Mouse (Mus musculus) Patski (cell line): ENCODE data around the gene Plau. TPM values are rescaled to one million over a fixed set of nuclear protein-coding genes. Genes with fewer than 3 reads are reported as not detected.
A peak's percentile ranks its signal among the peaks of the same experiment; 100 is the strongest.

Source experiments
- ATAC-seq: fragments of 100-300 bp; one replicate; pipeline ENCODE4 v1.8.0; 2021
- CTCF ChIA-PET: fragments of 350-600 bp; sonication (Branson Sonifier 250); formaldehyde crosslinking; loops from one replicate; lab custom pipeline; 2022; ENCODE audit warnings: inconsistent platforms; lab: Charles Lee
- POLR2A ChIA-PET: fragments of 350-600 bp; sonication (Branson Sonifier 250); formaldehyde crosslinking; loops from one replicate; lab custom pipeline; 2022; ENCODE audit warnings: antibody characterized with exemption, inconsistent platforms; lab: Charles Lee
- DNase-seq: peaks from one replicate; pipeline ENCODE4 v3.0.0-alpha.2; 2011; ENCODE audit warnings: low read depth, low spot score
- H3K27me3 ChIP-seq: fragments of 371-371 bp; one replicate; pipeline ENCODE4 v1.5.1; 2021
- CTCF ChIP-seq: fragments of 100-300 bp; IDR thresholded peaks from one replicate; pipeline ENCODE4 v1.5.1; 2021
- in situ Hi-C: fragments of 300-500 bp; cut with MboI; formaldehyde crosslinking; loops from 3 replicates; pipeline ENCODE4 v1.11.1; 2018; ENCODE audit warnings: low pct_unique_long_range_greater_than_20kb, mixed read lengths
- polyA plus RNA-seq: library from polyadenylated mRNA; unstranded; gene quantifications from one replicate; pipeline ENCODE4 v1.2.3, GENCODE M21; 2021

Gene Plau
- polyA plus RNA-seq, 1 experiment from 2014 or later = 88.3 TPM

GRCm38 (mm10) chr14:20794589-20794988 lies 41.9 kb upstream of the Plau start:
- no peak for DNase-seq
- TF ChIP-seq CTCF = no peak
- ChIA-PET POLR2A (interaction anchor here (0.6 to 2.0 kb wide), 4 partner anchors 10 to 121 kb away, joined by 3 to 7 read pairs (median 5); partner anchors contain the start of gene Zswim8), CTCF (interaction anchor here (0.9 to 2.2 kb wide), 5 partner anchors 17 to 96 kb away, joined by 3 to 8 read pairs (median 5); no protein-coding TSS in a partner anchor)
- no peaks in the 10 kb centered on the region for H3K27me3 ChIP-seq
- no peak for ATAC-seq
- in situ Hi-C loops = no loop called here

- ATAC-seq (no peak), DNase-seq (no peak)
- in situ Hi-C loops = loop anchor here (5.0 kb wide), 1 partner anchor 98 kb away; no protein-coding TSS in a partner anchor
- ChIA-PET CTCF (interaction anchor here (1.4 to 2.2 kb wide), 3 partner anchors 30 to 78 kb away, joined by 5 to 8 read pairs (median 5); no protein-coding TSS in a partner anchor), POLR2A (interaction anchor here (1.1 to 2.0 kb wide), 3 partner anchors 31 to 88 kb away, joined by 3 to 7 read pairs (median 4); partner anchors contain the start of gene Zswim8)
- TF ChIP-seq CTCF = no peak
- no peaks in the 10 kb centered on the region for H3K27me3 ChIP-seq
Measured at GRCm38 (mm10) chr14:20795423-20796152, 40.9 kb upstream of the Plau start.

- ChIA-PET CTCF (interaction anchor here (2.2 kb wide), 1 partner anchor 31 kb away, joined by 8 read pairs; no protein-coding TSS in a partner anchor), POLR2A (interaction anchor here (0.9 to 1.3 kb wide), 3 partner anchors 11 to 63 kb away, joined by 3 to 4 read pairs (median 3); no protein-coding TSS in a partner anchor)
- DNase-seq = no peak
- no peaks in the 10 kb centered on the region for H3K27me3 ChIP-seq
- ATAC-seq = no peak
- TF ChIP-seq CTCF = no peak
- in situ Hi-C loops = loop anchor here (5.0 kb wide), 1 partner anchor 99 kb away; no protein-coding TSS in a partner anchor
Measured at GRCm38 (mm10) chr14:20796170-20796569, 40.3 kb upstream of the Plau start.

GRCm38 (mm10) chr14:20796643-20797042 lies 39.8 kb upstream of the Plau start:
- ATAC-seq = no peak
- TF ChIP-seq CTCF = no peak

GRCm38 (mm10) chr14:20798300-20798699 lies 38.2 kb upstream of the Plau start:
- ATAC-seq (no peak), DNase-seq (no peak)
- no peaks in the 10 kb centered on the region for H3K27me3 ChIP-seq
- in situ Hi-C loops = loop anchor here (5.0 kb wide), 1 partner anchor 101 kb away; no protein-coding TSS in a partner anchor
- CTCF ChIA-PET = interaction anchor here (0.6 to 2.9 kb wide), 11 partner anchors 14 to 100 kb away, joined by 3 to 13 read pairs (median 3); no protein-coding TSS in a partner anchor
- no peak for TF ChIP-seq CTCF
- POLR2A ChIA-PET = interaction anchor here (1.2 kb wide), 1 partner anchor 32 kb away, joined by 4 read pairs; no protein-coding TSS in a partner anchor

More at GRCm38 (mm10) chr14:20796643-20797042, 39.8 kb upstream of the Plau start:
- no peak for DNase-seq
- ChIA-PET POLR2A (interaction anchor here (0.9 to 1.3 kb wide), 2 partner anchors 8 to 12 kb away, joined by 3 read pairs; no protein-coding TSS in a partner anchor), CTCF (interaction anchor here (2.2 to 2.9 kb wide), 2 partner anchors 30 to 31 kb away, joined by 8 to 10 read pairs; no protein-coding TSS in a partner anchor)
- in situ Hi-C loops = loop anchor here (5.0 kb wide), 1 partner anchor 99 kb away; no protein-coding TSS in a partner anchor
- no peaks in the 10 kb centered on the region for H3K27me3 ChIP-seq

GRCm38 (mm10) chr14:20798761-20799160 lies 37.7 kb upstream of the Plau start:
- in situ Hi-C loops = loop anchor here (5.0 kb wide), 1 partner anchor 101 kb away; no protein-coding TSS in a partner anchor
- POLR2A ChIA-PET = interaction anchor here (0.8 to 1.2 kb wide), 2 partner anchors 32 to 100 kb away, joined by 4 read pairs; no protein-coding TSS in a partner anchor
- CTCF ChIA-PET = interaction anchor here (0.6 to 2.9 kb wide), 16 partner anchors 9 to 101 kb away, joined by 3 to 13 read pairs (median 3); no protein-coding TSS in a partner anchor
- peak; percentile 23 for ATAC-seq
- no peaks in the 10 kb centered on the region for H3K27me3 ChIP-seq
- TF ChIP-seq CTCF = no peak
- no peak for DNase-seq

GRCm38 (mm10) chr14:20802926-20803605 lies 33.4 kb upstream of the Plau start:
- ATAC-seq (no peak), DNase-seq (no peak)
- ChIA-PET POLR2A (interaction anchor here (0.7 to 0.8 kb wide), 2 partner anchors 71 to 249 kb away, joined by 4 read pairs; partner anchors contain the start of genes Adk and Ap3m1), CTCF (interaction anchor here (0.6 to 4.9 kb wide), 29 partner anchors 27 to 271 kb away, joined by 3 to 63 read pairs (median 4); partner anchors contain the start of genes Sec24c and Zswim8)
- H3K27me3 ChIP-seq = no peaks in the 10 kb centered on the region
- in situ Hi-C loops = loop anchor here (5.0 kb wide), 4 partner anchors 34 to 189 kb away; partner anchors contain the start of gene Plau
- TF ChIP-seq CTCF = no peak

- POLR2A ChIA-PET = interaction anchor here (0.7 to 0.9 kb wide), 2 partner anchors 68 to 249 kb away, joined by 3 to 4 read pairs; partner anchors contain the start of genes Adk and Ap3m1
- peak; percentile 96 for TF ChIP-seq CTCF
- in situ Hi-C loops = loop anchor here (5.0 kb wide), 4 partner anchors 34 to 189 kb away; partner anchors contain the start of gene Plau
- CTCF ChIA-PET = interaction anchor here (0.8 to 4.9 kb wide), 25 partner anchors 27 to 271 kb away, joined by 3 to 63 read pairs (median 4); partner anchors contain the start of genes Sec24c and Zswim8
- ATAC-seq (no peak), DNase-seq (peak; percentile 58)
- H3K27me3 ChIP-seq = no peaks in the 10 kb centered on the region
Measured at GRCm38 (mm10) chr14:20803606-20803938, 32.9 kb upstream of the Plau start.

- H3K27me3 ChIP-seq = no peaks in the 10 kb centered on the region
- ChIA-PET CTCF (interaction anchor here (1.0 to 4.9 kb wide), 12 partner anchors 29 to 270 kb away, joined by 3 to 63 read pairs (median 4); partner anchors contain the start of gene Sec24c), POLR2A (interaction anchor here (0.9 to 2.0 kb wide), 2 partner anchors 67 to 69 kb away, joined by 3 to 9 read pairs; no protein-coding TSS in a partner anchor)
- in situ Hi-C loops = loop anchor here (5.0 kb wide), 4 partner anchors 33 to 188 kb away; partner anchors contain the start of gene Plau
- no peak for ATAC-seq
- DNase-seq = no peak
- TF ChIP-seq CTCF = no peak
Measured at GRCm38 (mm10) chr14:20804481-20804880, 32.0 kb upstream of the Plau start.
